Comparison of ENCODE assay signal across 9 mouse cellular contexts in genomic region chr9:43944816-43945741, GRCm38 (mm10).
A peak's percentile ranks its signal among the peaks of the same experiment; 100 is the strongest.
DNase-seq lines count a peak whose midpoint lies in the region; ATAC-seq and TF ChIP-seq lines count a peak whose summit lies in the region.
"Had no signal": no experiment of that assay in that cellular context is flagged by ENCODE, and none has a peak within 500 bp of the region (broad histone marks: within the 10 kb centered on the region; RNA-seq: fewer than 3 reads in every experiment).

No protein-coding gene starts in this region.

- peak; percentile 41 for ATAC-seq in liver, embryonic 14.5 days (ENCODE audit: insufficient read depth)
- no peak for ATAC-seq in neural tube, embryonic 15.5 days (ENCODE audit: low FRiP score)

- no peak for TF ChIP-seq CTCF in cerebellum, adult 2 months (IDR thresholded peaks at IDR 0.05; ENCODE audit: borderline replicate concordance, insufficient read depth, low read depth, low read length)
- TF ChIP-seq CTCF in liver, embryonic 14.5 days (IDR thresholded peaks at IDR 0.05; ENCODE audit: low read depth) = no peak

- TF ChIP-seq EP300 in liver, embryonic 14.5 days (IDR thresholded peaks at IDR 0.05; ENCODE audit: low read depth) = no peak

- no peak overlapping the region for H3K4me3 ChIP-seq in cerebellum, adult 2 months (replicated peaks; ENCODE audit: insufficient read depth, low read depth, low read length)
- H3K4me3 ChIP-seq in liver, embryonic 14.5 days (ENCODE audit: insufficient read depth in 1 of 2, low read depth in 2 of 2, low read length in 2 of 2) = no peak overlapping the region
- H3K4me3 ChIP-seq in neural tube, embryonic 15.5 days (replicated peaks) = no peak overlapping the region
- no peak overlapping the region for H3K4me3 ChIP-seq in limb, embryonic 10.5 days

- H3K27me3 ChIP-seq in cerebellum, adult 2 months (ENCODE audit: control insufficient read depth, insufficient read depth, low read length) = no peaks in the 10 kb centered on the region
- no peaks in the 10 kb centered on the region for H3K27me3 ChIP-seq in liver, embryonic 14.5 days (ENCODE audit: control insufficient read depth, insufficient read depth, low read length)
- no peaks in the 10 kb centered on the region for H3K27me3 ChIP-seq in neural tube, embryonic 15.5 days (replicated peaks)
- H3K27me3 ChIP-seq in limb, embryonic 10.5 days (ENCODE audit: low read depth, poor library complexity, severe bottlenecking) = no peaks in the 10 kb centered on the region

- no peak overlapping the region for H3K9ac ChIP-seq in liver, embryonic 14.5 days (replicated peaks)
- H3K9ac ChIP-seq in neural tube, embryonic 15.5 days (replicated peaks) = no peak overlapping the region

- DNase-seq in left cerebral cortex, postnatal 4 days = peak; percentile 77
- no peak for DNase-seq in left cerebral cortex, adult 9 months (ENCODE audit: low spot score in 2 of 2)
- peak; percentile 21 to 57 for DNase-seq in cerebellum, adult 2 months
- DNase-seq in heart, adult 18-20 months = peak; percentile 64 to 74
- peak in 1 of 3 experiments; percentile 6 for DNase-seq in liver, embryonic 14.5 days (ENCODE audit: low read depth in 3 of 3, low spot score in 3 of 3)
- DNase-seq in limb, embryonic 10.5 days (ENCODE audit: low spot score) = no peak

- H3K27ac ChIP-seq in cerebellum, adult 2 months (ENCODE audit: insufficient read depth, low read length) = no peak overlapping the region
- no peak overlapping the region for H3K27ac ChIP-seq in liver, embryonic 14.5 days
- no peak overlapping the region for H3K27ac ChIP-seq in neural tube, embryonic 15.5 days (replicated peaks)
- H3K27ac ChIP-seq in limb, embryonic 10.5 days = no peak overlapping the region
- H3K27ac ChIP-seq: macrophage; stomach, postnatal 0 days had no signal

- TF ChIP-seq POLR2A in cerebellum, adult 2 months (IDR thresholded peaks at IDR 0.05; ENCODE audit: borderline replicate concordance, insufficient read depth, low read length) = no peak

- 50% methylated on average over 13 of the region's 13 CpGs for WGBS in cerebellum, adult 2 months
- 41% methylated on average over 13 of the region's 13 CpGs for WGBS in liver, embryonic 14.5 days (ENCODE audit: insufficient replicate concordance)
- 81% methylated on average over 13 of the region's 13 CpGs for WGBS in neural tube, embryonic 15.5 days
- 83% methylated on average over 13 of the region's 13 CpGs for WGBS in limb, embryonic 10.5 days

- no peaks in the 10 kb centered on the region for H3K9me3 ChIP-seq in liver, embryonic 14.5 days (ENCODE audit: control insufficient read depth, low read length)
- no peaks in the 10 kb centered on the region for H3K9me3 ChIP-seq in neural tube, embryonic 15.5 days (replicated peaks)
- no peaks in the 10 kb centered on the region for H3K9me3 ChIP-seq in limb, embryonic 10.5 days (replicated peaks)

- H3K36me3 ChIP-seq in liver, embryonic 14.5 days (replicated peaks; ENCODE audit: control insufficient read depth, insufficient read depth, low read depth) = no peaks in the 10 kb centered on the region
- no peaks in the 10 kb centered on the region for H3K36me3 ChIP-seq in neural tube, embryonic 15.5 days
- H3K36me3 ChIP-seq in limb, embryonic 10.5 days = no peaks in the 10 kb centered on the region

- H3K4me2 ChIP-seq in liver, embryonic 14.5 days (ENCODE audit: low read depth) = no peak overlapping the region
- no peak overlapping the region for H3K4me2 ChIP-seq in neural tube, embryonic 15.5 days

- peaks cover 5% of the 10 kb centered on the region; the same call in 1 of the 2 replicates for H3K4me1 ChIP-seq in cerebellum, adult 2 months (ENCODE audit: control insufficient read depth, insufficient read depth, low read length)
- H3K4me1 ChIP-seq in liver, embryonic 14.5 days (replicated peaks; ENCODE audit: control insufficient read depth in 2 of 2, insufficient read depth in 2 of 2, low read length in 1 of 2) = peaks cover 0 to 2% of the 10 kb centered on the region in 2 experiments; a peak in 1 of 4 replicates
- H3K4me1 ChIP-seq in neural tube, embryonic 15.5 days = peaks cover 36% of the 10 kb centered on the region
- H3K4me1 ChIP-seq in limb, embryonic 10.5 days = peaks cover 35% of the 10 kb centered on the region

- intact Hi-C loops in left cerebral cortex, postnatal 4 days (cut with DNase I) = no loop called here

Comparison
In these comparisons a context has a peak if more than half of its experiments do, and no peak if none do; other contexts are left out.
1. DNase-seq: peak in left cerebral cortex, postnatal 4 days (single experiment), cerebellum, adult 2 months (2 of 2) and heart, adult 18-20 months (2 of 2); none in left cerebral cortex, adult 9 months (0 of 2) and limb, embryonic 10.5 days (single experiment).